Mouse (Mus musculus): ENCODE results near the gene Mul1.
A peak's percentile ranks its signal among the peaks of the same experiment; 100 is the strongest.

The Mul1 gene

GRCm38 (mm10) chr4:138426778-138427705, 7.4 kb upstream of the Mul1 start:
- peak; percentile 82 for TF ChIP-seq CTCF (conservative IDR thresholded peaks at IDR 0.05; ENCODE audit: low read length)
- no peak for TF ChIP-seq NANOG (IDR thresholded peaks at IDR 0.05; ENCODE audit: borderline replicate concordance, low read length)

GRCm38 (mm10) chr4:138429778-138430177, 4.7 kb upstream of the Mul1 start:
- no peaks in the 10 kb centered on the region for H3K36me3 ChIP-seq (ENCODE audit: insufficient read depth, low read length)
- H3K4me3 ChIP-seq (replicated peaks; ENCODE audit: low read length), result no peak overlapping the region
- H3K9me3 ChIP-seq (ENCODE audit: low read length), result no peaks in the 10 kb centered on the region
- TF ChIP-seq NANOG (IDR thresholded peaks at IDR 0.05; ENCODE audit: borderline replicate concordance, low read length) (no peak), CTCF (conservative IDR thresholded peaks at IDR 0.05; ENCODE audit: low read length) (peak; percentile 77)
- H3K27me3 ChIP-seq (ENCODE audit: insufficient read depth, low read length), result peaks cover 10% of the 10 kb centered on the region
- H3K4me1 ChIP-seq (replicated peaks; ENCODE audit: low read depth, low read length), result peaks cover 20% of the 10 kb centered on the region

More at GRCm38 (mm10) chr4:138426778-138427705, 7.4 kb upstream of the Mul1 start:
- Histone ChIP-seq H3K4me1 (replicated peaks; ENCODE audit: low read depth, low read length) (peaks cover 10% of the 10 kb centered on the region), H3K9me3 (ENCODE audit: low read length) (peaks cover 11% of the 10 kb centered on the region), H3K4me3 (replicated peaks; ENCODE audit: low read length) (no peak overlapping the region), H3K27me3 (ENCODE audit: insufficient read depth, low read length) (peaks cover 12% of the 10 kb centered on the region), H3K36me3 (ENCODE audit: insufficient read depth, low read length) (no peaks in the 10 kb centered on the region)

GRCm38 (mm10) chr4:138431340-138431739, 3.1 kb upstream of the Mul1 start:
- no peak for TF ChIP-seq POU5F1 (IDR thresholded peaks at IDR 0.05; ENCODE audit: borderline replicate concordance, low read length)
- no peak for TF ChIP-seq NANOG (IDR thresholded peaks at IDR 0.05; ENCODE audit: borderline replicate concordance, low read length)
- no peak for TF ChIP-seq CTCF (conservative IDR thresholded peaks at IDR 0.05; ENCODE audit: low read length)
- no peak overlapping the region for H3K4me3 ChIP-seq (replicated peaks; ENCODE audit: low read length)
- H3K9me3 ChIP-seq (ENCODE audit: low read length), result no peaks in the 10 kb centered on the region
- peaks cover 7% of the 10 kb centered on the region for H3K36me3 ChIP-seq (ENCODE audit: insufficient read depth, low read length)
- H3K27me3 ChIP-seq (ENCODE audit: insufficient read depth, low read length), result peaks cover 10% of the 10 kb centered on the region
- H3K4me1 ChIP-seq (replicated peaks; ENCODE audit: low read depth, low read length), result peaks cover 30% of the 10 kb centered on the region

GRCm38 (mm10) chr4:138440062-138440461, 5.6 kb downstream of the Mul1 start:
- no peaks in the 10 kb centered on the region for H3K9me3 ChIP-seq (ENCODE audit: low read length)

GRCm38 (mm10) chr4:138444941-138445340, 10.5 kb downstream of the Mul1 start:
- Histone ChIP-seq H3K27me3 (ENCODE audit: insufficient read depth, low read length) (no peaks in the 10 kb centered on the region), H3K36me3 (ENCODE audit: insufficient read depth, low read length) (peaks cover 34% of the 10 kb centered on the region), H3K4me3 (replicated peaks; ENCODE audit: low read length) (peak overlapping the region; percentile 54), H3K4me1 (replicated peaks; ENCODE audit: low read depth, low read length) (peaks cover 100% of the 10 kb centered on the region), H3K9me3 (ENCODE audit: low read length) (no peaks in the 10 kb centered on the region)
- TF ChIP-seq CTCF (conservative IDR thresholded peaks at IDR 0.05; ENCODE audit: low read length) (no peak), NANOG (IDR thresholded peaks at IDR 0.05; ENCODE audit: borderline replicate concordance, low read length) (no peak), POU5F1 (IDR thresholded peaks at IDR 0.05; ENCODE audit: borderline replicate concordance, low read length) (no peak)

More at GRCm38 (mm10) chr4:138440062-138440461, 5.6 kb downstream of the Mul1 start:
- TF ChIP-seq POU5F1 (IDR thresholded peaks at IDR 0.05; ENCODE audit: borderline replicate concordance, low read length) (no peak), NANOG (IDR thresholded peaks at IDR 0.05; ENCODE audit: borderline replicate concordance, low read length) (no peak)
- no peak overlapping the region for H3K4me3 ChIP-seq (replicated peaks; ENCODE audit: low read length)
- peaks cover 77% of the 10 kb centered on the region for H3K36me3 ChIP-seq (ENCODE audit: insufficient read depth, low read length)
- H3K27me3 ChIP-seq (ENCODE audit: insufficient read depth, low read length), result no peaks in the 10 kb centered on the region
- peaks cover 97% of the 10 kb centered on the region for H3K4me1 ChIP-seq (replicated peaks; ENCODE audit: low read depth, low read length)

- Histone ChIP-seq H3K4me1 (replicated peaks; ENCODE audit: low read depth, low read length) (peaks cover 98% of the 10 kb centered on the region), H3K36me3 (ENCODE audit: insufficient read depth, low read length) (peaks cover 15% of the 10 kb centered on the region), H3K27me3 (ENCODE audit: insufficient read depth, low read length) (no peaks in the 10 kb centered on the region), H3K4me3 (replicated peaks; ENCODE audit: low read length) (no peak overlapping the region), H3K9me3 (ENCODE audit: low read length) (no peaks in the 10 kb centered on the region)
- TF ChIP-seq NANOG (IDR thresholded peaks at IDR 0.05; ENCODE audit: borderline replicate concordance, low read length), result no peak
- TF ChIP-seq POU5F1 (IDR thresholded peaks at IDR 0.05; ENCODE audit: borderline replicate concordance, low read length), result no peak
- TF ChIP-seq CTCF (conservative IDR thresholded peaks at IDR 0.05; ENCODE audit: low read length), result no peak
These were observed 12.5 kb downstream of the Mul1 start for GRCm38 (mm10) chr4:138446981-138447380.

- no peak overlapping the region for H3K4me3 ChIP-seq (replicated peaks; ENCODE audit: low read length)
- no peaks in the 10 kb centered on the region for H3K27me3 ChIP-seq (ENCODE audit: insufficient read depth, low read length)
- TF ChIP-seq CTCF (conservative IDR thresholded peaks at IDR 0.05; ENCODE audit: low read length), result peak; percentile 86
- no peak for TF ChIP-seq POU5F1 (IDR thresholded peaks at IDR 0.05; ENCODE audit: borderline replicate concordance, low read length)
- peaks cover 11% of the 10 kb centered on the region for H3K36me3 ChIP-seq (ENCODE audit: insufficient read depth, low read length)
- H3K9me3 ChIP-seq (ENCODE audit: low read length), result no peaks in the 10 kb centered on the region
- H3K4me1 ChIP-seq (replicated peaks; ENCODE audit: low read depth, low read length), result peaks cover 98% of the 10 kb centered on the region
These were observed 12.9 kb downstream of the Mul1 start for GRCm38 (mm10) chr4:138447387-138447786.

GRCm38 (mm10) chr4:138447827-138448602, 13.5 kb downstream of the Mul1 start:
- Histone ChIP-seq H3K9me3 (ENCODE audit: low read length) (no peaks in the 10 kb centered on the region), H3K4me1 (replicated peaks; ENCODE audit: low read depth, low read length) (peaks cover 98% of the 10 kb centered on the region), H3K36me3 (ENCODE audit: insufficient read depth, low read length) (0 out of 2 replicates have a peak, but pooled peaks cover 4% of the 10 kb centered on the region), H3K27me3 (ENCODE audit: insufficient read depth, low read length) (no peaks in the 10 kb centered on the region), H3K4me3 (replicated peaks; ENCODE audit: low read length) (no peak overlapping the region)
- TF ChIP-seq NANOG (IDR thresholded peaks at IDR 0.05; ENCODE audit: borderline replicate concordance, low read length) (no peak), POU5F1 (IDR thresholded peaks at IDR 0.05; ENCODE audit: borderline replicate concordance, low read length) (no peak), CTCF (conservative IDR thresholded peaks at IDR 0.05; ENCODE audit: low read length) (no peak)

Data from E14TG2a.4 (cell line).